Mouse (Mus musculus) lung, adult 18-20 months (tissue): ENCODE results near the gene Syngr4.

ENCODE experiments used
- DNase-seq, 2 experiments: peaks; one replicate each; pipeline ENCODE4 v3.0.0; 2022; ENCODE audit warnings: mixed read lengths in 2 of 2

Syngr4 gene

GRCm38 (mm10) chr7:45865925-45866910, 30.3 kb downstream of the Syngr4 start:
- DNase-seq, result peak; percentile 89 to 93

DNA sequence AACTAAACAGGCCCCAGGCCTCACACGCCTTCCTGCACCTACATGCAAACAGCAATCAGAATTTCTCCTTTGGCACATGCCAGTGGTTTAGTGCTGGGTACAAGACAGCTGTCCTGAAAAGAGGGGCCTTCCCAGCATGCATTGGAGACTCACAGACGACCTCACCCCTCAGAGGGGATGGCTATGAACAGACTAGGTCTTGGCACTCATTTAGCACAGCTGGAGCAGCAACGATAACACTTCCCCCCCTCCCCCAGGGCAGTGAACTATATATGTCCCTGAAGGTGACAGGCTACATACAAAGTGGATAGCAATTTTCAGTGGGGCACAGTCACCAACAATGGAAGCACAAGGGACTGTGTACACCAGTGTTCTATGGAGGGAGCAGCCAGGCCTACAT, 32.1 kb downstream of the Syngr4 start:
- no peak for DNase-seq

DNA sequence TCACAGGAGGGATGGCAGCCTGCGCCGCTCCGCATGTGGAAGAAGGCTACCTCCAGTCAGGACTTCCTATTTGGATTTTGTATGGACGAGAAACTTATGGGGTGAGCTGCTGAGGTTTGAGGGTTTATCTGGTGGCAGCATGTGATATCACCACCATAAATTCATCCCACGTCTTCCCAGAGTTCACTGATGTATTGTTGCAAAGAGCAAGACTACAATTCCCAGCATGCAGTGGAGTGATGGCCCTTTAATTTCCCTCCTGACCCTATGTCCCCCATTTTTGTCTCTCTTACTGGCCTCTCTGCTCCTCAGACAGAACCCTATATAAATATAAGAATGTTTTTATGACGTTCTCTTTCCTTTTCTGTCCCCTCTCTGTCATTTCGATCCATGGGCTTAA, 33.7 kb downstream of the Syngr4 start:
- no peak for DNase-seq

- DNase-seq, result peak; percentile 32 to 56
Observed at GRCm38 (mm10) chr7:45859008-45859407, 37.5 kb downstream of the Syngr4 start.

DNA sequence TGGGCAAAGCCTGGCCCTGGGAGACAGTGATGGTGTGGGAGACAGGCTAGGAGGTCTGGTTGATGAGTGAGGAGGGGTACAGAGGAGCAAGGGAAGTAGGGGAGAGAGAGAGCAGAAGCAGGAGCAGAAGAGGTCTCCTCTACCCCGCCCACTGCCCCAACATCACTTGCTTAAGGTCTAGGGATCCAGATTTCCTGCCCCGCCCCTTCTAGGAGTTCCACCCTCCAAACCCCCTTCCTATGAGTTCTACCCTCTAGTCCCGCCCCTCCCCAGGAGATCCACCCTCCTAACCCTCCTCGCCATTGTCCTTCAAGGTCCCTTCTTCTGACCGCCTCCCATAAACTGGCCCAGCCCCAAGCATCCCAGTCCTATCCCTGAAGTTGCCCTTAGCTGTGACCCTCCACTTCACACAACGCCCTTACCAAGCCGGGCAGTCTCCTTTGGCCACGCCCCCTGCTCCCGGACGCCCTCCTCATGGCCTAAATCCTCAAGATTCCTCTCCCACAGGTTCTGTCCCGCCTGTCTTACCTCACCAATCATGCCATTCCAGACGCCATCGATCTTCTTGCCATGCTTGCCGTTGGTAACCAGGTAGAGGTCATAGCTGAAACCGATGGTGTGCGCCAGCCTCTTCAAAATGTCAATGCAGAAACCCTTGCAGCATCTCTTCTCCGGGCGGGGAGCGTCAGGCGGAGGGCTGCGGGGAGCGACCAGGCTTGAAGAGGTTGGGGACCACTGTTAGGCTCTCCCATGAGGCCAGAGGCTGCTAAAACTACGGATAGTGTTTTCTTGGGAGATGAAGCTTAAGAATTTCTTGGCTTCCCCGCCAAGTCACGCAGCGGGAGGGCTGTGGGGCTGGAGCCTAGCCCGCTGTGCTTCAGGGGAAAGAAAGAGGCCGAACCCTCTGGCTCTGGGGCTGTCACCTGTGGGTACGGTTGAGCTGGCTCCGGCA, 39.3 kb downstream of the Syngr4 start:
- DNase-seq, result peak in 1 of 2 experiments; percentile 48

GRCm38 (mm10) chr7:45853089-45853488, 43.4 kb downstream of the Syngr4 start:
- no peak for DNase-seq

DNA sequence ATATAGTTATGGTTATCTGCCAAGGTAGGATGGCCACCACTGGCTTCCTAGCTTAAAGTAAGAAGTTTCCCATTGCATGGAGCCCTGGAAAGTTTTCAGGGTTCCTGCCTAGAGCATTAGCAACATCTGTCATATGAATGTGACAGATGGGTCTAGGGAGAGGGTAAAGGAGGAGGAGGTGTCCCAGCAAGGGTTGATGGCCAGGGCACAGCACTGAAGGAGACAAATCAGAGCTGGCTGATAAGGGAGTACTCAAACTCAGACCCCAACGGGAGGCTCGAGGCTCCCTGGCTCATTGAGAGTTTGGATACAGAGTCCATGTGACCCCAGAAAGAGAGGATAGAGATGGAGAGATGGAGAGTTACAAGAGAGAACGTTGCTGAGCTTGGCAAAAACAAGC, 45.9 kb downstream of the Syngr4 start:
- DNase-seq, result no peak

DNA sequence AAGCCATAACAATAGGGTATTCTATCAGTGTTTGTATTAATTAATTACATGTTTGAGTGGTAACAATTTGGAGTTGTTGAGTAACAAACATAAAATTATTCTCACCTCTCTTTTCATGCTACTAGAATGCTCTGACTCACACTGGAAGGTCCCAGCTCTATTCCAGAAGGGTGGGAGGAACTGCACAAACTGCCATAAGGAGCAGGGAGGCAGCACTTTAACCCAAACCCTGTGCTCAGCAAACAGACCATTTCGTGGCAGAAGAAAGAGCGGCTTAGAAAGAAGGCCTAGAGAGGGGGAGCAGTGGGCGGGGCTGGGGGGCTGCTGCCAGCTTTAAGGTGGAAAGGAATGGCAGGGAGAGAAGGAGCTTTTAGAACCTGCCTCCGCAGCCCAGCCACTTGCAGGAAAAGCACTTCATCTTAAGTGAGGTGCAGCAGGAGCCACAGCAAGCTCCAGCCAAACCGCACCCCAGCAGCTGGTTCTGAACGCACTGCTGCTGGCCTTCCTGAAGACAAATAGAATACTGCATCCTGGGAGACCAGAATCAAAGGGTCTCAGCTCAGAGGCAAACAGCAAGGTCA, 48.0 kb downstream of the Syngr4 start:
- DNase-seq, result no peak

DNA sequence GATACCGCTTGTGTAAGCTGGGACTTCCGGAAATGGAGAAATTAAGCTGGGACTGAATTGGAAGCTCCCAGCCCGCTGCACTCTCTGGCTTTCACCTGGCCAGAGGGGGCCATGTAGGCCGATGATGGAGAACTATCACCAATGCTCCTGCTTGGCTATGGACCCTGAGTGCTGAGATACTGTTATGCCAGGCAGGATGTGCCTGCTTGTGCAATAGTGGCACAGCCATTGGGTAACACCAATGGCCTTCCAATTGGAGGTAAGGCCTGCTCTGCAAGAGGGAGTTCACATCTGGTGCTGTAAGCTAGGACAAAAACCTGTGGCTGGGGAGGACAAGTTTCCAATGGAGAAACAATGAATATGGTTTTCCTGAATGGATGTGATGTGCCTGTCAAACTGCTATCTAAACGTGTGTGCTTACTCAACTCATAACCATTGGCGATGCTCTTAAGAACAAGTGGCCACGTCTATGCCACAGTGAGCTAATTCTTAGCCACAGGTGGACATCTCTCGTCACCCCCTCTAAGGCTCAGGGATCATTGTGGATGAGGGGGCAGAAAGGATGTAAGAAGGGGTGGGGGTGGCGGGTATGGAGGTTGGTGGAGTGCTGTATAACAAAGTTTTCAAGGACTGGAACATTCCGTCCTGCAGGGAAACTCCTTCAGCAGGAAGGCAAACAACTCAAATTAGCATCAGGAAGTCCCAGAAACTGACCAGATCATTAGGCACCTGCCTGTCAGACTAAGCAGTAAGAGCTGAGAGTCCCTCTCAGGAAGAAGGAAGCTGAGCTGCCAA, 53.4 kb downstream of the Syngr4 start:
- DNase-seq, result no peak
